Mouse (Mus musculus): ENCODE data around the gene Nbl1.

- no peak for TF ChIP-seq BHLHE40 (IDR thresholded peaks at IDR 0.05; ENCODE audit: low read depth, low read length)
- no peak for TF ChIP-seq POLR2A (IDR thresholded peaks at IDR 0.05; ENCODE audit: low read depth, low read length)
- no peak for TF ChIP-seq CTCF (conservative IDR thresholded peaks at IDR 0.05 in 1 of 2, IDR thresholded peaks at IDR 0.05 in 1 of 2; ENCODE audit: low read depth in 2 of 2, low read length in 2 of 2)
- no peak for TF ChIP-seq POLR2AphosphoS2 (IDR thresholded peaks at IDR 0.05; ENCODE audit: low read depth, low read length)
- TF ChIP-seq ELF1 (IDR thresholded peaks at IDR 0.05; ENCODE audit: low read depth, low read length): no peak
- TF ChIP-seq SMC3 (IDR thresholded peaks at IDR 0.05; ENCODE audit: low read depth, low read length): no peak
- TF ChIP-seq CHD2 (IDR thresholded peaks at IDR 0.05; ENCODE audit: low read length): no peak
- TF ChIP-seq MYC (IDR thresholded peaks at IDR 0.05; ENCODE audit: low read depth, low read length): no peak
- no peak for TF ChIP-seq MAX (IDR thresholded peaks at IDR 0.05; ENCODE audit: low read length)
These were observed 2.6 kb upstream of the Nbl1 start for GRCm38 (mm10) chr4:139095406-139095805.
